Mouse (Mus musculus): ENCODE measurements around the gene Kcnk6.
"Not testable (repeated sequence)": the region's sequence is repeated elsewhere in the genome, so short reads cannot be mapped to it uniquely, and the experiment has no call there.

Kcnk6 gene

DNA sequence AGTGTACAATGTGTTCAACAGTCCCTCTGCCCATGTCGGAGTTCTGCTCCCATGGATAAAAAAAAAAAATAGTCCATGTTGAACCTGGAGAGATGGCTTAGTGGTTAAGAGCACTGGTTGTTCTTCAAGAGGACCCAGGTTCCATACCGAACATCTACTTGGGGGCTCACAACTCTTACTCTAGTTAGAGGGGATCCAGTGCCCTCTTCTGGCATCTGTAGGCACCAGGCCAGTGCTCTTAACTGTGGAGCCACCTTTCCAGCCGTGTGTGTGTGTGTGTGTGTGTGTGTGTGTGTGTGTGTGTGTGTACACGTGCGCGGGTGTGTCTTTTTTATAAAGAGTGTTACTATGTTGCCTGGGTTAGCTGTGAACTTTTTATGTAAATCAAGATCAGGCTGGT, 29.7 kb downstream of the Kcnk6 start:
- no peak for DNase-seq (ENCODE audit: low spot score)

DNA sequence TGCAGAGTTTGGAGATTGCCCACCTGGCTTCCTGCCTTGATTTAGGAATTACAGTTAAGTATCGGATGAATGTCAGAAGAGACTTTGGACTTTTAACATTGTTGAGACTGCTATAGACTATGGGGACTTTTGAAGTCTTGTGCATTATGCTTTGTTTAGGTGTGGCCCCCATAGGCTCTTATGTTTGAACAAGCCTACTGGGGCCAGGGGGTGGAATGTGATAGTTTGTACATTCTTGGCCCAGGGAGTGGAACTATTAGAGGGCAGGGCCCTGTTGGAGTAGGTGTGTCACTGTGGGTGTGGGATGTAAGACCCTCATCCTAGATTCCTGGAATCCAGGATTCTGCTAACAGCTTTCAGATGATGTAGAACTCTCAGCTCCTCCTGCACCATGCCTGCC, 38.1 kb downstream of the Kcnk6 start:
- not testable (repeated sequence) for DNase-seq (ENCODE audit: low spot score)

- DNase-seq (ENCODE audit: low spot score), result not testable (repeated sequence)
Observed at GRCm38 (mm10) chr7:29181323-29181722, 51.0 kb downstream of the Kcnk6 start.

- no peak for DNase-seq (ENCODE audit: low spot score)
Observed at GRCm38 (mm10) chr7:29180854-29181236, 51.5 kb downstream of the Kcnk6 start.

GRCm38 (mm10) chr7:29180077-29180853, 52.0 kb downstream of the Kcnk6 start, which contains the start of gene Psmd8:
Gene Psmd8, minus strand, starts transcription at chr7:29180701.
- DNase-seq (ENCODE audit: low spot score), result peak; percentile 93

GRCm38 (mm10) chr7:29179323-29179722, 53.0 kb downstream of the Kcnk6 start:
- DNase-seq (ENCODE audit: low spot score), result no peak

DNA sequence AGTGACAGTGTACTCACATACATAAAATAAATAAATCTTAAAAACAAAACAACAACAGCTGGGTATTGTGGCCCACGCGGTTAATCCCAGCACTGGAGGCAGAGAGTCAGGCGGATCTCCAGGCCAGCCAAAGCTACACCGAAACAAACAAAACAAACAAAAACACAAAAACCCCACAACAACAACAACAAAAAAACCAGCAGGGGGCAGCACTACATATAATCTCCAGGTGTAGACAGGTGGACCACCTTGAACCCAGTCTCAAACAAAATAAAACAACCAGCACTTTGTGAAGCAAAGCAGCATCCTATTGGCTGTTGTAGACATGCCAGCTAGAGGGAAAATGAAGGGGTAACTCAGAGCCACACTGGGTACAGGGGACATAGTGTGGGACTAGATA, 54.2 kb downstream of the Kcnk6 start:
- no peak for DNase-seq (ENCODE audit: low spot score)

GRCm38 (mm10) chr7:29172390-29173016, 59.8 kb downstream of the Kcnk6 start:
- no peak for DNase-seq (ENCODE audit: low spot score)

Data from layer of hippocampus, adult 9-10 months (tissue).